Mouse (Mus musculus): ENCODE measurements around the gene Aim2. TPM values are rescaled to one million over a fixed set of nuclear protein-coding genes. Genes with fewer than 3 reads are reported as not detected.

Aim2 gene
- polyA plus RNA-seq, 1 experiment from 2014 or later, result 1.6 TPM

GRCm38 (mm10) chr1:173427385-173427784 is 76.7 kb downstream of the Aim2 start:
- 79% methylated on average over 8 of the region's 8 CpGs for WGBS
- no peak for ATAC-seq

GRCm38 (mm10) chr1:173429995-173430699 is 79.5 kb downstream of the Aim2 start:
- Histone ChIP-seq H3K4me3 (ENCODE audit: low read length) (no peak overlapping the region), H3K9ac (ENCODE audit: low read depth, low read length) (no peak overlapping the region), H3K4me2 (ENCODE audit: low read length) (no peak overlapping the region), H3K9me3 (ENCODE audit: control insufficient read depth, low read length) (no peaks in the 10 kb centered on the region), H3K4me1 (ENCODE audit: control insufficient read depth, insufficient read depth, low read depth, low read length) (no peaks in the 10 kb centered on the region), H3K27ac (ENCODE audit: low read depth, low read length) (no peak overlapping the region), H3K27me3 (replicated peaks; ENCODE audit: control insufficient read depth, insufficient read depth, low read length) (no peaks in the 10 kb centered on the region), H3K36me3 (ENCODE audit: control insufficient read depth, insufficient read depth, low read length) (no peaks in the 10 kb centered on the region)
- WGBS, result 88% methylated on average over 5 of the region's 5 CpGs
- no peak for ATAC-seq

More at GRCm38 (mm10) chr1:173427385-173427784, 76.7 kb downstream of the Aim2 start:
- Histone ChIP-seq H3K4me3 (ENCODE audit: low read length) (no peak overlapping the region), H3K36me3 (ENCODE audit: control insufficient read depth, insufficient read depth, low read length) (no peaks in the 10 kb centered on the region), H3K4me2 (ENCODE audit: low read length) (no peak overlapping the region), H3K9ac (ENCODE audit: low read depth, low read length) (no peak overlapping the region), H3K27ac (ENCODE audit: low read depth, low read length) (no peak overlapping the region), H3K9me3 (ENCODE audit: control insufficient read depth, low read length) (no peaks in the 10 kb centered on the region), H3K27me3 (replicated peaks; ENCODE audit: control insufficient read depth, insufficient read depth, low read length) (no peaks in the 10 kb centered on the region), H3K4me1 (ENCODE audit: control insufficient read depth, insufficient read depth, low read depth, low read length) (no peaks in the 10 kb centered on the region)

- H3K27ac ChIP-seq (ENCODE audit: low read depth, low read length), result no peak overlapping the region
- no peak overlapping the region for H3K4me2 ChIP-seq (ENCODE audit: low read length)
- no peaks in the 10 kb centered on the region for H3K27me3 ChIP-seq (replicated peaks; ENCODE audit: control insufficient read depth, insufficient read depth, low read length)
- no peaks in the 10 kb centered on the region for H3K9me3 ChIP-seq (ENCODE audit: control insufficient read depth, low read length)
- no peak overlapping the region for H3K4me3 ChIP-seq (ENCODE audit: low read length)
- no peaks in the 10 kb centered on the region for H3K36me3 ChIP-seq (ENCODE audit: control insufficient read depth, insufficient read depth, low read length)
- H3K9ac ChIP-seq (ENCODE audit: low read depth, low read length), result no peak overlapping the region
- H3K4me1 ChIP-seq (ENCODE audit: control insufficient read depth, insufficient read depth, low read depth, low read length), result no peaks in the 10 kb centered on the region
- 91% methylated on average over 2 of the region's 2 CpGs for WGBS
- ATAC-seq, result no peak
Measured at GRCm38 (mm10) chr1:173432411-173432810, 81.7 kb downstream of the Aim2 start.

- Histone ChIP-seq H3K36me3 (ENCODE audit: control insufficient read depth, insufficient read depth, low read length) (no peaks in the 10 kb centered on the region), H3K4me3 (ENCODE audit: low read length) (no peak overlapping the region), H3K9me3 (ENCODE audit: control insufficient read depth, low read length) (no peaks in the 10 kb centered on the region), H3K4me1 (ENCODE audit: control insufficient read depth, insufficient read depth, low read depth, low read length) (no peaks in the 10 kb centered on the region), H3K9ac (ENCODE audit: low read depth, low read length) (no peak overlapping the region), H3K27me3 (replicated peaks; ENCODE audit: control insufficient read depth, insufficient read depth, low read length) (no peaks in the 10 kb centered on the region), H3K4me2 (ENCODE audit: low read length) (no peak overlapping the region), H3K27ac (ENCODE audit: low read depth, low read length) (no peak overlapping the region)
- no peak for ATAC-seq
- 89% methylated on average over 6 of the region's 6 CpGs for WGBS
Measured at GRCm38 (mm10) chr1:173437161-173437953, 86.7 kb downstream of the Aim2 start.

- no peak for ATAC-seq
- Histone ChIP-seq H3K4me3 (ENCODE audit: low read length) (no peak overlapping the region), H3K36me3 (ENCODE audit: control insufficient read depth, insufficient read depth, low read length) (no peaks in the 10 kb centered on the region), H3K4me2 (ENCODE audit: low read length) (no peak overlapping the region), H3K9ac (ENCODE audit: low read depth, low read length) (no peak overlapping the region), H3K9me3 (ENCODE audit: control insufficient read depth, low read length) (no peaks in the 10 kb centered on the region), H3K27me3 (replicated peaks; ENCODE audit: control insufficient read depth, insufficient read depth, low read length) (no peaks in the 10 kb centered on the region), H3K27ac (ENCODE audit: low read depth, low read length) (no peak overlapping the region), H3K4me1 (ENCODE audit: control insufficient read depth, insufficient read depth, low read depth, low read length) (no peaks in the 10 kb centered on the region)
- WGBS, result 81% methylated on average over 1 of the region's 1 CpGs
Measured at GRCm38 (mm10) chr1:173440681-173441080, 90.0 kb downstream of the Aim2 start.

GRCm38 (mm10) chr1:173441210-173441609 is 90.5 kb downstream of the Aim2 start:
- no peak for ATAC-seq
- H3K4me3 ChIP-seq (ENCODE audit: low read length), result no peak overlapping the region
- 76% methylated on average over 4 of the region's 4 CpGs for WGBS

GRCm38 (mm10) chr1:173443061-173443460 is 92.4 kb downstream of the Aim2 start:
- H3K9me3 ChIP-seq (ENCODE audit: control insufficient read depth, low read length), result no peaks in the 10 kb centered on the region
- no peak for ATAC-seq
- H3K4me2 ChIP-seq (ENCODE audit: low read length), result no peak overlapping the region
- no peak overlapping the region for H3K4me3 ChIP-seq (ENCODE audit: low read length)
- H3K36me3 ChIP-seq (ENCODE audit: control insufficient read depth, insufficient read depth, low read length), result no peaks in the 10 kb centered on the region
- no peaks in the 10 kb centered on the region for H3K4me1 ChIP-seq (ENCODE audit: control insufficient read depth, insufficient read depth, low read depth, low read length)
- H3K27me3 ChIP-seq (replicated peaks; ENCODE audit: control insufficient read depth, insufficient read depth, low read length), result no peaks in the 10 kb centered on the region
- no peak overlapping the region for H3K9ac ChIP-seq (ENCODE audit: low read depth, low read length)
- H3K27ac ChIP-seq (ENCODE audit: low read depth, low read length), result no peak overlapping the region
- WGBS, result 92% methylated on average over 1 of the region's 1 CpGs

More at GRCm38 (mm10) chr1:173441210-173441609, 90.5 kb downstream of the Aim2 start:
- Histone ChIP-seq H3K4me2 (ENCODE audit: low read length) (no peak overlapping the region), H3K9ac (ENCODE audit: low read depth, low read length) (no peak overlapping the region), H3K9me3 (ENCODE audit: control insufficient read depth, low read length) (no peaks in the 10 kb centered on the region), H3K27ac (ENCODE audit: low read depth, low read length) (no peak overlapping the region), H3K36me3 (ENCODE audit: control insufficient read depth, insufficient read depth, low read length) (no peaks in the 10 kb centered on the region), H3K4me1 (ENCODE audit: control insufficient read depth, insufficient read depth, low read depth, low read length) (no peaks in the 10 kb centered on the region), H3K27me3 (replicated peaks; ENCODE audit: control insufficient read depth, insufficient read depth, low read length) (no peaks in the 10 kb centered on the region)

GRCm38 (mm10) chr1:173447067-173447466 is 96.4 kb downstream of the Aim2 start:
- Histone ChIP-seq H3K4me1 (ENCODE audit: control insufficient read depth, insufficient read depth, low read depth, low read length) (no peaks in the 10 kb centered on the region), H3K4me3 (ENCODE audit: low read length) (no peak overlapping the region), H3K9ac (ENCODE audit: low read depth, low read length) (no peak overlapping the region), H3K4me2 (ENCODE audit: low read length) (no peak overlapping the region), H3K27me3 (replicated peaks; ENCODE audit: control insufficient read depth, insufficient read depth, low read length) (no peaks in the 10 kb centered on the region), H3K36me3 (ENCODE audit: control insufficient read depth, insufficient read depth, low read length) (no peaks in the 10 kb centered on the region), H3K9me3 (ENCODE audit: control insufficient read depth, low read length) (no peaks in the 10 kb centered on the region), H3K27ac (ENCODE audit: low read depth, low read length) (no peak overlapping the region)
- no peak for ATAC-seq
- 75% methylated on average over 4 of the region's 4 CpGs for WGBS

GRCm38 (mm10) chr1:173450621-173451020 is 99.9 kb downstream of the Aim2 start:
- WGBS, result 82% methylated on average over 4 of the region's 4 CpGs
- Histone ChIP-seq H3K4me2 (ENCODE audit: low read length) (no peak overlapping the region), H3K9ac (ENCODE audit: low read depth, low read length) (no peak overlapping the region), H3K27me3 (replicated peaks; ENCODE audit: control insufficient read depth, insufficient read depth, low read length) (no peaks in the 10 kb centered on the region), H3K4me3 (ENCODE audit: low read length) (no peak overlapping the region), H3K36me3 (ENCODE audit: control insufficient read depth, insufficient read depth, low read length) (no peaks in the 10 kb centered on the region), H3K27ac (ENCODE audit: low read depth, low read length) (no peak overlapping the region), H3K4me1 (ENCODE audit: control insufficient read depth, insufficient read depth, low read depth, low read length) (no peaks in the 10 kb centered on the region), H3K9me3 (ENCODE audit: control insufficient read depth, low read length) (no peaks in the 10 kb centered on the region)
- ATAC-seq, result no peak

Data from hindbrain, embryonic 16.5 days (tissue).